Mouse (Mus musculus) kidney, adult 18-20 months (tissue): ENCODE measurements around the gene Gja4.
A peak's percentile ranks its signal among the peaks of the same experiment; 100 is the strongest.

Experiments used
- DNase-seq: peaks from one replicate; pipeline ENCODE4 v3.0.0; 2021

Gene Gja4

DNA sequence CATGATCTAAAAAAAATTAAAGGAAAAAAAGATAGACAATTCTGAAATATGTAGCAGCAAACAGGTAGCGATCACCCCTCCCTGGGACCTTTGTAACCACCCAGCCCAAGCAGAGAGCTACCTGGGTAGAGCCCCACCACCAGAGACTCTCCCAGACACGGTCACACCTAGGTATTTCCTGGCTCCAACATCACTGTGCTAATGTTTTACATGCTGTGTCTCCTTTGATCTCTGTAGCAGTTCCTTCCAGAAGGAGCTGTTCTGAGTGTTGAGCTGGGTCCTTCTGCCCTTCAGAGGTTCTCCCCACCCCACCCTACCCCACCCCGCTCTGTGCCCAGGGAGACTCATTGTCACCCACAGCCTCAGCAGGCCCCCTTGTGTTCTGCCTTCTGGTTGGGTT is 9.8 kb upstream of the Gja4 start:
- DNase-seq = no peak

DNA sequence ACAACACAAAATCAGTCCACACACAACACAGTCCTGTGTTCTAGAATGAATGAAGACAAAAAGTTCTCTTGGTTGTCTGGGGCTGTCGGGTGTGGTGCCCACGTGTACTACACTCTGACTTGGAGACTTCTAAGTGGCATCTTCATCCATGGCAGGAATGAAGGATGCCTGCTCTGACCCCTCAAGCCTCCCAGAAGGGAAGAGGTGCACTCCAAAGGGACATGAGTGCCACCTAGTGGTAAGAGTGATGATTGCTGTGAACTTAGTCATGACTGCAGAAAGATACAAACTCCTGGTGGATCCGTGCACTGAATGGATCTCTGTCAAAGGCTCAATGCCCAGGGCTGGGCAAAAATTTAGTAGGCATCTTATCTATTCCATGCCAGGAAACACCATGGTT is 5.8 kb upstream of the Gja4 start:
- DNase-seq = peak; percentile 61

DNA sequence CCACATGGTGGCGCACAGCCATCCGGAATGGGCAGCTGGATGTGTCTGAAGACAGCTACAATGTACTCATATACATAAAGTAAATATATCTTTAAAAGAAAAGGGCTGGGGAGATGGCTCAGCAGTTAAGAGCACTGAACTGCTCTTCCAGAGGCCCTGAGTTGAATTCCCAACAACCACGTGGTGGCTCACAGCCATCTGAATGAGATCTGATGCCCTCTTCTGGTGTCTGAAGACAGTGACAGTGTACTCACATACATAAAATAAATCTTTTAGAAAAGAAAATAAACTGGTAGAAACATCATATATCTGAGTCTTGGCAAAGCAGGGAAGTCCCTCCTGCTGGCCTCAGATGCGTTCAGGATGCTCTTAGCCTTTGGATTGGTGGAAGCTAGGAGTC is 3.3 kb upstream of the Gja4 start:
- DNase-seq = no peak

DNA sequence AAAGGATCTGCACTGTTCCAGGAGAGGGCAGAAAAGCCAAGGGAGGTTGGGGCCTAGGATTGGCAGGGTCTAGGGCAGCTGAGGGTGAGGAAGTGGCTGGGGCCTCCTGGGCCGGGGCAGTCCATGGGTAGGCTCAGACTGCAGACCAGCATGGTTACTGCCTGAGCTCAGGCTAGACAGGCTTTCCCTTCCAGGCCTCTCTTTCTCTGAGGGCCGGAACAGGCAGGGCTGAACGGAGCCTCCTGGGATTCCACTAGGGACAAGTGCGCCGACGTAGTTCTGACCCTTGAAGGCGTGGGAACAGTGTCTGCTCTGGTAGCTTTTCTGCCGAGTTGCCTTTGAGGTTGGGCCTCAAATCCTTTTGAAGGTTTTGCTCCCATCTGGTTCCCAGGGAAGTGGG is 1.9 kb upstream of the Gja4 start:
- no peak for DNase-seq

DNA sequence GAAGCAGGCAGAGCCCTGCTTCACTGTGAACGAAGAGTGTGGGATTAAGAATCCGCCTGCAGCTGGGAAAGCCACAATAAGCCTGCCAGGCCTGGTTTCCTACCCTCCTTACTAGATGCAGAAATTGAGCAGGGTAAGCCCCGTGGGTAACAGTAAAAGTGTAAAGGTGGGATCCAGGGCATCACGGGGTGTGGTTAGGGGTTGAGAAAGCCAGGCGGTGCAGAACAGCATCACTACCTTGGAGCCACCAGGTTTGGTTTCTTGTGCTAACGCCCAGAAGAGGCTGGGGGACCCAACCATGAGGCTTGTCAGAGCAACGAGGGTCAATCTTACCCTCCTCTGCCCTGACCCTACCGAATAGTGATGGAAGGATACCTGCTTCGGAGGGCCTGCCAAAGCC is 746 bp upstream of the Gja4 start:
- no peak for DNase-seq

DNA sequence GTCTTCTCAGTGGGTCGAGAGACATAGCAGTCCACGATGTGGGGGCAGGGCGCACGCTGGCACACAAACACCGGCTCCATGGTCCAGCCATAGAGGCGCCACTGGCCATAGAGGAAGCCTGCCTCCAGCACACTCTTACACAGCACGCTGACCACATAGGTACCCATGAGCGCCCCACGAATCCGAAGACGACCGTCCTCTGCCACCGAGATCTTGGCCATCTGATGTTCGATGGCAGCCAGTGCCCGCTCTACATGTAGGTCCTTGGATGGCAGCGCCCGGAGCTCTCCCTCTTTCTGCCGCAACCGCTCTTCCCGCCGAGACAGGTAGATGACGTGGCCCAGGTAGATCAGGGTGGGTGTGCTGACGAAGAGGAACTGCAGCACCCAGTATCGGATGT is 1.5 kb downstream of the Gja4 start:
- no peak for DNase-seq

DNA sequence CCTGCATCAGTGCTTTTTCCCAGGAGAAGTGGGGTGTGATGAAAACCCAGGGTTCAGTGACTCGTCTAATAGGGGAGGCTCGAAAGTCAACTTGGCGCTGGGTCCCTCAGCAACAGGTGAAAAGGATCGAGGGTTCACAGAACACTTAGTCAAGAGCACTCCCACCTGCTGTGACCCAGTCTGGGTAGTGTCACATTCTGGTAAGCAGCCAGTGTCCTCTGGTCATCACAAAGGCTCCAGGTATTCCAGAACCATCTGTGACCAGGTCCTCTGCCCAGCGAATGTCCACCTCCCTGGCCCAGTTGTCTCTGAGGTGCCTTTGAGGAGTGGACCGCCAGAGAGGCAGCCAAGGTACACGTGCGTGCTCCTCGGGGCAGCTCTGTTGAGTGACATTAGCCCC is 2.3 kb downstream of the Gja4 start:
- no peak for DNase-seq

DNA sequence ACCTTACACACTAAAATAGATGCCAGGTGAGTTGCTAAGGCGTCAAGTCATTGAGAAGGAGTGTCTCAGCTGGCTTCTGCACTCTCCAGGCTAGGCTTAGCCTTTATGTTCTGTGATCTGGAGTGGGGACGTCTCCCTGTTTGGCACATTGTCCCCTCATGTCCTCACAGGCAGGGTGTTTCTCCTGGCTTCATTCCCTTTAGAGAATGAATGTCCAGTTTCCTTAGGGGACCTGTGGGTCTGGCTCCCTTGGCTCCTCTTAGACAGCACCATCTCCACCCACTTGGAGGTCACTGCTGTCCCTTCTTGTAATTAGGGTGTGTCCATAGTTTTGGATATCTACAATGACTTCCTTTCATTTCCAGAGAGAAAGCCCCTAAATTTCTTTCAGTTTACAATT is 6.9 kb downstream of the Gja4 start:
- DNase-seq = no peak

DNA sequence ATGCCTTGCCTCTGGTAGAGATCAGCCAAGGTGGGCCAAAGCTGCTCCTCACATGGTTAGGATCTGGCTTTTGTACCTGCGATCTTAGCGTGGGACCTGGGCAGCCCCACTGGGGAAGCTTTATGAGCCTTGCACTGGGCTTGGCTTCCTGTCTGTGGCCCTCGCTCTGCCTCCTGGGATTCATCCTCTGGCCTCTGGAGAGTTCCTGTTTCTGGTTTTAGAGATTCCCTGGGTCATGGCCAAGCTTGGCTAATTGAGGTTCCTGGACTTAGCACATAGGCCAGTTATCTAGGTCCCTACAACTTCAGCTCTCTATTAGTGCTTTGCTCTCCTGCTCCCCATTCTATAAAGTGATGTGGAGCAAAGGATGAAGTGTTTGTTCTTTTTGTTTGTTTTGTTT is 10.0 kb downstream of the Gja4 start:
- peak; percentile 27 for DNase-seq

DNA sequence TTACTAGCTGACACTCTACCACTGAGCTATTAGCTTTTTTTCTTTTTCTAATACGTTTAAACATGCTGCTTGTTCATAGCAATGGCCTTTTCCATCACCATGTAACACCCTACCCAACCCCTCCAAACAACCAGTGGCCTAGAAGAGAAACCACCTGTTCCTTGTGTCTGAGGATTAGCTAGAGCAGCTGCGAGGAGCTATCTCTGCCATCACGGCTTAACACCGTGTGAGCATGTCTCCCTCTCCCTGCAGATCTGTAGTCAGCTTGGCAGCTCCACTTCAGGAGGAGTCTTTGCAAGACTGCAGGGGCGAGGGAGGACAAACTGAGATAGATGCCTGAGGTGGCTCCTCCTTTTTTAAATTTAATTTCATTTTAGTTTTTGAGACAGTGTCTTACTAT is 13.3 kb downstream of the Gja4 start:
- DNase-seq = no peak

DNA sequence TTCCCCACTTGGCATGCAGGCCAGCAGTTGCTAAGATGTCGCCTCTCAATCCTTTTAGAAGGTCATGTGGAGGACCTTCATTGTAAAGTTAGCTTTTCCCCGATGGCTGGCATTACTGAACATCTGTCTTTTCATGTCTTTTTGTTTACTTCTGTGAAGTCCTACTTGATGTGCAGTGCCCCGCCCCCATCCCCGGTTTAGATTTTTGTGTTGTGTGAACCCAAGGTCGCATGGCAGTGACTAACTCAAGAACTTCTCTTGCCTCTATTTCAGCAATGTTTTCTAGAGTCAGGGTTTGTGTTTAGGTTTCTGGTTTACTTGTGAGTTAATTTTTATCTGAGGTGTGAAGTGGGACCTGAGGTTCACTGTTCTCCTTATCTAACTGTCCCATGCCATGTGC is 21.2 kb downstream of the Gja4 start:
- no peak for DNase-seq

DNA sequence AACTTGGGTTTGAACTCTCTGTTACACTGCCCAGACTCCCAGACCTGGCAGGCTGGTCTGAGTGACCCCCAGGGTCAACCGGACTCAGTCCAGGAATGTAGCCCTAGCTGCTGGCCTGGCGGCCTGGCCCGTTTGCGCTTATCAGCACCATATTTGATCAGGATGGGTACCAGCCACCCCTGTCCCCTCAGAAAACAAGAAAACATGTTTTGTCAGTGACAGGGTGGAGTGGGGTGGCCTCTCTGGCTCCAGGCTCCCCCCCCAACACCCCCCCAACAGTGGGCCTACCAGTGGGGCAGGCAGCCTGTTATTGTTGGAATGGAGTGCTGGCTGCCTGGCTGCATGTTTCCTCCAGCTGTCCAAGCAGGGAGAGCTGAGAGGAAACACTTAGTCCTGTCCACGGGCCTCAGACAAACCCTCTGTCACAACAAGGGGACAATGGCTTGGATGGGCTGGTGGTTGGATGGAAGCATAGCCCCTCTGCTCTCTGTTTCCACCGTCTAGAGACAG is 24.7 kb downstream of the Gja4 start:
- DNase-seq = peak; percentile 34

DNA sequence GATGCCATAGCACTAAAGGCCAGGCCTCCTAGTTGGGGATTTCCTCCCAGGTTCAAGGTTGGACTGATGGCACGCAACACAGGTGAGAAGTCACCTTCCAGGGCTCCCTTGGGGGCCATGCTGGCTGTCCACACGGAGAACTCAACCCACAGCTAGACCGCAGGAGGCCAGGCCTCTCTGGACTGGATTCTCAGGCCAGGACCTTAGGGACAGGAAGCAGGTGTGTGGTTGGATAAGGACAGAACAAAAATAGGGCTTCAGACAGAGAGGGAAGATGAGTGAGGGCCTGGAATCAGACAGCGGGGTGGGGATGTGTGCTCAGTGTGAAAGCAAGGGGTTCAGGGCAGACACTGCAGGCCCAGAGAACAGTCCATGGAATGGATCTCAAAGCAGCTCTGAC is 26.9 kb downstream of the Gja4 start:
- DNase-seq = no peak

DNA sequence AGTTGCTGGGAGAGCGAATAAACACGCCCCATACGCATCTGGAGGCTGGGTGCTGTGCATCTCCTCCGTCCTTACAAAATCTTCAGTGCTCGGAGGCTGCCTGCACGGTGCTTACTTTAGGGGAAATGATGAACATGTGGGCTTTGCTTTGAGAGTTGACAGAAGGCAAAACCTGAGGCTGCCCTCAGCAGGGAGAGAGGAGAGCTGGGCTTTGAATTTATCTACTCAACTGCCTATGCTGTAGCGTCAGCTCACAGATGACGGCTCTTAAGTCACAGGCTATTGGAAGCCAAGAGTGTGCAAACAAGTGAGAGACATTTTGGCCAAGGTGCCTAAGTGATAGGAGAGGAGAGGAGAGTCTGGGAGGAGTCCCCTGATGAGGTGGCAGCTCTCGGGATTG is 34.6 kb downstream of the Gja4 start:
- no peak for DNase-seq

DNA sequence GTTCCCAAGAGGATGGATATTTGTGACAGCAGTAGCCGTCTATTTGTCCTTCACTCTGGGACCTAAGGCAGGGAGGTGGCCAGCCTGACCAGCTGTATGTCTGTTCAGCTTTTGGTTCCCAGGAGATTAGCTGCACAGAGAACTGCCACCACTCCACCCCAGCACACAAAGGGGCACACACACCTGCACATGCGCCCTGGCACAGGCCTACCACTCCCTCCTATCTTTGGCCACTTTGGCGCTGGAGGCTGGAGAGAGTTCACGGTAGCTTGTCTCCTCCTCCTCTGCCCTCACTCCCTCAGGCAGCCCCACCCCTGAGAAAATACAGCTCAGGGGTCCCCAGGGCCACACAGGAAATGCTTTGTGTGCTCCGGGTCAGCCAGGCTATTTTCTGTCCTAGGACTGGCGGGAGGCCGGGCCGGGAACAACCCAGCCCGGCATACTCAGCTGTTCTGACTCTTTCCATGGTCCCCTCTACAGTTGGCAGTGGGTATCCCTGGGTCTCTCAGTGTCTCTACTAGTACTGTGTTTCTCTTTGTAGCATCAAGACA is 35.3 kb downstream of the Gja4 start:
- DNase-seq = peak; percentile 45

DNA sequence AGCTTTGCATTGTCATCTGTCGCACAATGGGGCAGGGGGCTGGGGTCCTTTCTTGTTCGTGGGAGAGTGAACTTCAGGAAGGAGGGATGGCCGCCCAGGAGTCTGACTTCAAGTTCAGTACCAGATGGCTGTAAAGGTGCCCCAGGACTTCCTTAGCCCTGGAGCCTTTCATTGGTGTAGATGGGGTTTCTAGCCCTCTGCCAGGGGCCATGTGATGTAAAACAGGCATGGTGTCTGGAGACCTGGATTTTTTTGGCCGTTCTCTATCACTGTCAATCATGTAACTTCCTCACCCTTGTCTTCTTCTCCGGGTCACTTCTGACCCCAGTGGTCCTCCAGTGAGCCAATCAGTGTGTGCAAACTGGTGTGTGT is 49.7 kb downstream of the Gja4 start:
- no peak for DNase-seq

DNA sequence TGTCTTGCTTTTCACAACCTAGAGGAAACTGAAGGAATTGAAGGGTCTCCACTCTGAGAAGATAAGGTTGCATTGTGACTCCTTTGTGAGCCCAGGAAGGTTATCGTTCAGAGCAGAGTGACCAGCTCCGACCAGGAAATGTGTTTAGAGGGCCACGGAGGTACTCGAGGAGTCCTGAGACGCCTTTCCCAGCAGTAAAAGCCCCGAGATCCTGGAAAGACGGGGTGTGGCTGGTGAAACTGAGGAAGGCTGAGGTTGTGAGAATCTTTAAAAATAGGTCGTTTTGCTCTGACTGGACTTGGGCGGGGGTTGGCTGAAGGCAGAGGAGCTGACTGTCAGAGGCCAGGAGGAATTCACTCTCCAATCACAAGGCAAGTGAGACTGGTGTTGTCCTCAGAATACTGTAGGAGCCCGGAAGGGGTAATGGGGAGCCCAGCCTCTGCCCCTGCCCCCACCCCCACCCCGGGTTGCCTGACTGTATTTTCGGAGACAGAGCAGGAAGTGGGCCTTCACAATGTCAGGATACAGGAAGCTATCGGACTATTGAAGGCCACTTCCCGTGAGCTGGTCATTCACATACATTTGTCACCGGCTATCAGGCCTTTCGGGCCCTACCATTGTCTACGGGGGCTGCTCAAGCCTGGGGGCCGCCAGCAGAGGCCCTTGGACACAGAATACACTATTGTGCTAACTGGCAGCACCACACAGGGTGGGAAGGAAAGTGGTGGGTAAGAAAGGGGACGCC is 50.2 kb downstream of the Gja4 start:
- peak; percentile 21 for DNase-seq

DNA sequence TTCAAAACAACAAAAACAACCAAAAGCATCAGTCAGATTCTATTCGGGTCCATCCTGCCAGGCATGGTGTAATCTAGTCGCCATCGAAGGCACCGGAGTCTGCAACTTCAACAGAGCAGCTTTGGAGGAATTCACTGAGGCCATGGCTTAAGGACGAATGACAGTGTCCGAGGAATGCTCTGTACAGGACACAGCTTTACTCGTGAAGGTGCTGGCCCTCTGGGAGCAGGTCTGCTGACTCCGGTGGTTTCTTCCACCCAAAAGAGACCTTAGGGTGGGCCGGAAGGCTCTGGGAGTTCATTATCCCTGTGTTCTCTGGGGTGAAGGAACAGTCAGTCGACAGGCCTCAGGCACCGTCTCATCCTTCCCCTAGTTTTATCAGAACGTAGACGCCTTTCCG is 52.2 kb downstream of the Gja4 start:
- no peak for DNase-seq
